Mouse (Mus musculus) neural tube, embryonic 14.5 days (tissue): ENCODE measurements around the gene Kazald1. TPM values are rescaled to one million over a fixed set of nuclear protein-coding genes. Genes with fewer than 3 reads are reported as not detected.

ENCODE experiments used
- ATAC-seq: fragments of 200-750 bp; cut with Nextera tagmentation; 2 replicates; pipeline ENCODE4 v1.8.0; 2017; ENCODE audit warnings: low read depth, mild to moderate bottlenecking, moderate TSS enrichment, moderate library complexity
- H3K27ac ChIP-seq: fragments of 300-500 bp; sonication (generic); 2 replicates; pipeline ENCODE4 v1.5.1; 2014; ENCODE audit warnings: low read depth, mild to moderate bottlenecking, control low read depth, low read length, moderate library complexity, mixed read lengths
- H3K27me3 ChIP-seq: fragments of 300-500 bp; sonication (generic); 2 replicates; pipeline ENCODE4 v1.6.1; 2014; ENCODE audit warnings: low read length; ENCODE audit not compliant: control insufficient read depth, insufficient read depth
- H3K36me3 ChIP-seq: fragments of 300-500 bp; sonication (generic); 2 replicates; pipeline ENCODE4 v1.6.1; 2014; ENCODE audit warnings: low read length, mixed read lengths; ENCODE audit not compliant: control insufficient read depth, insufficient read depth
- H3K4me1 ChIP-seq: fragments of 300-500 bp; sonication (generic); 2 replicates; pipeline ENCODE4 v1.6.1; 2014; ENCODE audit warnings: low read length; ENCODE audit not compliant: control insufficient read depth, insufficient read depth
- H3K4me2 ChIP-seq: fragments of 300-500 bp; sonication (generic); 2 replicates; pipeline ENCODE4 v1.6.1; 2014; ENCODE audit warnings: mild to moderate bottlenecking, low read depth, low read length, control low read depth
- H3K4me3 ChIP-seq: fragments of 300-500 bp; sonication (generic); 2 replicates; pipeline ENCODE4 v1.5.1; 2014; ENCODE audit warnings: low read depth, low read length, control low read depth, mixed read lengths
- H3K9ac ChIP-seq: fragments of 300-500 bp; sonication (generic); replicated peaks from 2 replicates; pipeline ENCODE4 v1.6.1; 2014; ENCODE audit warnings: low read depth, mild to moderate bottlenecking, control low read depth, low read length, mixed read lengths
- H3K9me3 ChIP-seq: fragments of 300-500 bp; sonication (generic); 2 replicates; pipeline ENCODE4 v1.6.1; 2016; ENCODE audit warnings: low read length; ENCODE audit not compliant: control insufficient read depth
- WGBS: fragments of 180-500 bp; shearing (Covaris S2); extraction: QIAGEN DNeasy Blood & Tissue Kit; methylation state at CpG from one replicate; pipeline ENCODE4 v1.1.7; 2014; 5-methylcytosine and 5-hydroxymethylcytosine counted together
- polyA plus RNA-seq: library from polyadenylated mRNA; unstranded; fragments of >200 nt; fragmentation: Nextera tagmentation; extraction: Ambion mirVana; gene quantifications from 2 replicates; pipeline ENCODE4 v1.2.1, GENCODE M21; 2014

Kazald1 gene
- polyA plus RNA-seq, 1 experiment from 2014 or later: 1.2 TPM

GRCm38 (mm10) chr19:45056908-45057698, 17.9 kb upstream of the Kazald1 start:
- Histone ChIP-seq H3K36me3 (peaks cover 23% of the 10 kb centered on the region), H3K9ac (no peak overlapping the region; the same call in 1 of the 2 replicates), H3K4me3 (no peak overlapping the region; the same call in 1 of the 2 replicates), H3K4me2 (peak overlapping the region; percentile 57), H3K4me1 (peaks cover 19% of the 10 kb centered on the region; the same call in 1 of the 2 replicates), H3K27me3 (no peaks in the 10 kb centered on the region), H3K9me3 (no peaks in the 10 kb centered on the region), H3K27ac (peak overlapping the region; percentile 97)
- WGBS: 88% methylated on average over 7 of the region's 7 CpGs
- no peak for ATAC-seq

- Histone ChIP-seq H3K9me3 (no peaks in the 10 kb centered on the region), H3K4me1 (peaks cover 19% of the 10 kb centered on the region; the same call in 1 of the 2 replicates), H3K4me2 (peak overlapping the region; percentile 57), H3K27ac (peak overlapping the region; percentile 97), H3K9ac (peak overlapping the region; percentile 63), H3K36me3 (peaks cover 17% of the 10 kb centered on the region), H3K4me3 (peak overlapping the region; percentile 39), H3K27me3 (no peaks in the 10 kb centered on the region)
- 53% methylated on average over 7 of the region's 7 CpGs for WGBS
- no peak for ATAC-seq
These were observed 17.3 kb upstream of the Kazald1 start for GRCm38 (mm10) chr19:45057724-45058112.

DNA sequence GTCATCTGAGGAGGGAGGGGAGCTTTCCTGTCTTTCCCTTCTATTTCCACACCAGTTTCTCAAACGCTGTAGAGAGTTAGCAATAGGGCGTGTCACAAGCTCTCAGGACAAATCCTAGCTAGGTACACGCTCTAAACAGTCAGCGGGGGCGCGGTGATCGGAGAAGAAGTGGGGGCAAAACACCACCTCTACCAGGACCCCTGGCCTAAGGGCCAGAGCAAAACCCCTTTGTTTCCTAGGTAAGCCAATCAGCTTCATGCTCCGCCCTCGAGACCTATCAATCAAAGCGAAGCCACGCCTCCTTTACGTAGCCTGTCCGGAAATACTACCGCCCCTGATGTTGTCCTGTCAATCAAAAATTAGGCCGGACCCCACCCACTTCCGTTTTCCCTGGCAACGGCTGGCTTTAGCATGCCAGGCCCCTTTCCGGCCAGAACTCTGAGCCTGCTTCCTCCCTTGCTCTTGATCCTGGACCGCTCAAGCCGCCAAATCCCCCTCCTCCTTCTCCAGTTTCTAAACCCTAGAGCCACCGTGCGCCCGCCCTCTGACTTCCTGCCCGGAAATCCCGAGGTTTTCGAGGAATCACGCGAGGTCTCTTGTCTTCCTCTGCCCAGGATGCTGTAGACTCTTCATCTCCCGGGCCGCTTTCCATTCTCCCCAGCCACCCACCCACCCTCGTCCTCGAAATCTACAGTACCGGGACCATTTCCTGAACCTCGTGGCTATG, 16.8 kb upstream of the Kazald1 start:
- Histone ChIP-seq H3K4me2 (peak overlapping the region; percentile 57), H3K4me3 (peak overlapping the region; percentile 39), H3K4me1 (peaks cover 19% of the 10 kb centered on the region; the same call in 1 of the 2 replicates), H3K9ac (peak overlapping the region; percentile 63), H3K27ac (peak overlapping the region; percentile 97), H3K9me3 (no peaks in the 10 kb centered on the region), H3K36me3 (peaks cover 12% of the 10 kb centered on the region; the same call in 1 of the 2 replicates), H3K27me3 (no peaks in the 10 kb centered on the region)
- peak; percentile 92 for ATAC-seq
- under 1% methylated on average over 34 of the region's 34 CpGs for whole genome bisulfite sequencing

- Histone ChIP-seq H3K36me3 (0 out of 2 replicates have a peak, but pooled peaks cover 8% of the 10 kb centered on the region), H3K27me3 (no peaks in the 10 kb centered on the region), H3K9ac (peak overlapping the region; percentile 63), H3K27ac (peak overlapping the region; percentile 97), H3K4me1 (peaks cover 19% of the 10 kb centered on the region; the same call in 1 of the 2 replicates), H3K4me3 (peak overlapping the region; percentile 39), H3K9me3 (no peaks in the 10 kb centered on the region), H3K4me2 (peak overlapping the region; percentile 57)
- under 1% methylated on average over 14 of the region's 14 CpGs for WGBS
- ATAC-seq: no peak; the same call in 1 of the 2 replicates
These were observed 16.2 kb upstream of the Kazald1 start for GRCm38 (mm10) chr19:45058841-45059240.

DNA sequence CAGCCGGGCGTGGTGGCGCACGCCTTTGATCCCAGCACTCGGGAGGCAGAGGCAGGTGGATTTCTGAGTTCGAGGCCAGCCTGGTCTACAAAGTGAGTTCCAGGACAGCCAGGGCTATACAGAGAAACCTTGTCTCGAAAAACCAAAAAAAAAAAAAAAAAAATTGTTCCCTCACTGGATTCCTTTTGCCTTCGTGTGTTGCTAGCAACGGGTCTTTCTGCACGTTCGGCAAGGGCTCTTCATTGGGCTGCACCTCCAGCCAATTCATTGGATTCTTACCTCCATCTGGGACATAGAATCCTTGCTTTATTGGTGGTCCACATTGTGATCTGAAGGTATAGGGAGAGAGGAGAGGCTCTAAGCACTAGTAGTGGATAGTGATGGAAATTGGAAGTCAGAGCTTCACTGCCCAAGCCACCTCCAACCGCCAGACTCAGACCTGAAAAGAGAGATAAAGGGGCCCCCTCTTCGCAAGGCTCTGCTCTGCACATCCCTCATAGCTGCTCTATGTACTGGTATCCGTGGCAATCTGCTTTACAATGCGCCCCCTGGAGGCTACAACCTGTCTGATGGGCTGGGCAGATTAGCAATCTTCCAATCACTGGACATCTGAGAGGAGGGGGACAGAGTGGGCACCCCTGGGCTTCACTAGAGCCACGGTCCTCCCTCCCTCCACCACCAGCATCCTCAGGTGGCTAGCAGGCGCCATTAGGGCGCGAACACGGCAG, 11.3 kb upstream of the Kazald1 start:
- H3K36me3 ChIP-seq: no peaks in the 10 kb centered on the region
- 0 out of 2 replicates have a peak overlapping the region, but pooled peaks have one; percentile 29 for H3K9ac ChIP-seq
- H3K27me3 ChIP-seq: peaks cover 21% of the 10 kb centered on the region
- H3K9me3 ChIP-seq: no peaks in the 10 kb centered on the region
- H3K4me2 ChIP-seq: peak overlapping the region; percentile 11; the same call in 1 of the 2 replicates
- 43% methylated on average over 19 of the region's 20 CpGs for WGBS
- ATAC-seq: peak; percentile 28; the same call in 1 of the 2 replicates
- H3K4me3 ChIP-seq: no peak overlapping the region
- peaks cover 5% of the 10 kb centered on the region; the same call in 1 of the 2 replicates for H3K4me1 ChIP-seq
- no peak overlapping the region for H3K27ac ChIP-seq

GRCm38 (mm10) chr19:45065226-45065625, 9.8 kb upstream of the Kazald1 start:
- H3K9me3 ChIP-seq: no peaks in the 10 kb centered on the region
- peaks cover 21% of the 10 kb centered on the region for H3K27me3 ChIP-seq
- H3K27ac ChIP-seq: no peak overlapping the region
- H3K36me3 ChIP-seq: no peaks in the 10 kb centered on the region
- H3K4me3 ChIP-seq: no peak overlapping the region
- WGBS: 4% methylated on average over 21 of the region's 21 CpGs
- ATAC-seq: no peak
- H3K4me2 ChIP-seq: no peak overlapping the region
- H3K4me1 ChIP-seq: no peaks in the 10 kb centered on the region
- H3K9ac ChIP-seq: no peak overlapping the region

- H3K27me3 ChIP-seq: peaks cover 21% of the 10 kb centered on the region
- 12% methylated on average over 17 of the region's 17 CpGs for WGBS
These were observed 7.9 kb upstream of the Kazald1 start for GRCm38 (mm10) chr19:45067170-45067569.

GRCm38 (mm10) chr19:45067758-45068510, 7.1 kb upstream of the Kazald1 start:
- no peak overlapping the region for H3K4me2 ChIP-seq
- no peak for ATAC-seq
- no peak overlapping the region for H3K9ac ChIP-seq
- no peaks in the 10 kb centered on the region for H3K4me1 ChIP-seq
- no peaks in the 10 kb centered on the region for H3K36me3 ChIP-seq
- H3K9me3 ChIP-seq: no peaks in the 10 kb centered on the region
- H3K27ac ChIP-seq: no peak overlapping the region
- peaks cover 21% of the 10 kb centered on the region for H3K27me3 ChIP-seq
- 78% methylated on average over 7 of the region's 7 CpGs for WGBS
- H3K4me3 ChIP-seq: no peak overlapping the region

More at GRCm38 (mm10) chr19:45067170-45067569, 7.9 kb upstream of the Kazald1 start:
- H3K9ac ChIP-seq: no peak overlapping the region
- H3K4me3 ChIP-seq: no peak overlapping the region
- no peak overlapping the region for H3K4me2 ChIP-seq
- H3K9me3 ChIP-seq: no peaks in the 10 kb centered on the region
- no peak overlapping the region for H3K27ac ChIP-seq
- H3K4me1 ChIP-seq: no peaks in the 10 kb centered on the region
- no peak for ATAC-seq
- H3K36me3 ChIP-seq: no peaks in the 10 kb centered on the region
